Mouse (Mus musculus) kidney, postnatal 10 days (tissue): ENCODE results near the gene Ptgs2.
A peak's percentile ranks its signal among the peaks of the same experiment; 100 is the strongest.

Experiments
- DNase-seq: peaks from one replicate; pipeline ENCODE4 v3.0.0; 2021; ENCODE audit warnings: mixed read lengths

The Ptgs2 gene

DNA sequence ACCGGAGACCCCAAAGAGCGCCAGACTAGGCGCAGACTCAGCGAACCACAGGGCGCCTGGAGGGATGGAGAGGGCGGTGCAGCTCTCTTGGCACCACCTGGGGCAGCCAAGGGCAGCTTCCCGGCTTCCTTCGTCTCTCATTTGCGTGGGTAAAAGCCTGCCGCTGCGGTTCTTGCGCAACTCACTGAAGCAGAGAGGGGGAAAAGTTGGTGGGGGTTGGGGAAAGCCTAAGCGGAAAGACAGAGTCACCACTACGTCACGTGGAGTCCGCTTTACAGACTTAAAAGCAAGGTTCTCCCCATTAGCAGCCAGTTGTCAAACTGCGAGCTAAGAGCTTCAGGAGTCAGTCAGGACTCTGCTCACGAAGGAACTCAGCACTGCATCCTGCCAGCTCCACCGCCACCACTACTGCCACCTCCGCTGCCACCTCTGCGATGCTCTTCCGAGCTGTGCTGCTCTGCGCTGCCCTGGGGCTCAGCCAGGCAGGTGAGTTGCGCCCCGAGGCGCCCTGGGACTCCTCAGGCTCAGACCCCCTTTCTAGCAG lies at the start of gene Ptgs2:
TSS of gene Ptgs2 (plus strand) at position 242 of the 544 bp plus-strand sequence.
- DNase-seq, result peak; percentile 51

DNA sequence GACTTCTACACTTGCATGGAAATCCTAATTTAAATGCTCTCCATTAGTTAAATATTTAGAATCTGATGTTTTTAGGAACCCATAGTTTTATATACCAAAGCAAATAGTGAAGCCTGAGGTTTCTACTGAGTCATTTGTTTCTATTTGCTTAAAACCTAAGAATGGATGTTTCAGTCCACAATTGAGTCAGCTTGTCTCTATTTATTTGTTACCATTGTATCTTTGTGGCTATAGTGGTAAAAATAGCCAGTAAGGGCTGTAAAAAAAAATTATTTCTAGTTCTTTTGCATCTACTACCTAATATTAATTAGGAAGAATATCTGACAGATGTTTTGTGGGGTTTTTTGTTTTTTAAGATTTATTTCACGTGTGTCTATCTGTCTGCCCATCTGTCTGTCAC lies 49.6 kb upstream of the Ptgs2 start:
- DNase-seq, result no peak

DNA sequence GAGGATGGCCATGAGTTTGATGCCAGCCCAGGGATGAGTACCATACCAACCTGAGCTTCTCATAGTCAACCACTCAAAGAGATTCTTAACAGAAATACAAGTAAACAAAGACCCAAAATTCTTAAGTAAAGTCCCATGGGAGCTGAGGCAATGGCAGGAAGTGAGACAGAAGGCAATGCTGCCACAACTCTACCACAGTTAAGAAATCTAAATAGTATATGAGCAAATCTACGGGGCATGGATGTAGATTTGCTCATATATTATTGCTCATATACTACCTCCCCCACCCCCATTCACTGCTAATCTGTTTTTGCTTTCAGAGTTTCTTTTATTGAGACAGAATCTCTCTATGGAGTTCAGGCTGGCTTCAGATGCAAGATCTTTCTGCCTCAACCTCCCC lies 34.1 kb upstream of the Ptgs2 start:
- DNase-seq, result no peak

DNA sequence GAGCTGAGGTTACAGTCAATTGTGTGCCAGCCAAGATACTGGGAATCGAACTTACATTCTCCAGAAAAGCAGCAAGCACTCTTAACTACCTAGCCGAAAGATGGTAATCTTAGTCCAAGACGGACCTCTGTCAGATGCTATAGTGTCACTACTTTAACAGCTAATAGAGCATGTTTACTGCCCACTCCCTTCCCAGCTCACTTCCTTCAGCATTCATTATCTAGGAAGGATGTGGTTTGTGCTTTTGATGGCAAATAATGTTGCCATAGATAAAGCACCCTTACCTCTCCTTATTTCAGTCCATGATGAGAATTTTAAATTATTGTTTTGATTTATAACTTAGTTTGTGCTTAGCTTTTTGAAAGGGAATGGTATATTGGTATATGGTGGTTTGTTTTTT lies 27.0 kb upstream of the Ptgs2 start:
- no peak for DNase-seq

DNA sequence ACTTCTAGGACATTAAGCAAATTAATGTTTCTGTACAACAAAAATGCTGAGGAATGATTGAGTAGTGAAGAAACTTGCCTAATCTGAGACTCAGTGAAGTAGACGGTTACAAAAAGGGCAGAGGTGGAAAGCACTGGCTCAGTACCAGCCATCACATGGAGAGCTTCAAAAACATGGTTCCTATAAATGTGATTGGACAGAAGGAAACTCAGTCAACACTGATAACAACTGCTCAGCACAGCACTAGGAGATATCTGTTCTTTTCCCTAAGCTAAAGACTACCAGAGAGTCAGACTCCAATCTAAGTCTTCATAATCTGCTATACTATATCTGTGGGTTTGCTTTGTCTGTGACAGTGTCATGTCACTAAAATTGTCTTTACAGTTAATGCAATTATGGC lies 25.2 kb upstream of the Ptgs2 start:
- DNase-seq, result no peak

DNA sequence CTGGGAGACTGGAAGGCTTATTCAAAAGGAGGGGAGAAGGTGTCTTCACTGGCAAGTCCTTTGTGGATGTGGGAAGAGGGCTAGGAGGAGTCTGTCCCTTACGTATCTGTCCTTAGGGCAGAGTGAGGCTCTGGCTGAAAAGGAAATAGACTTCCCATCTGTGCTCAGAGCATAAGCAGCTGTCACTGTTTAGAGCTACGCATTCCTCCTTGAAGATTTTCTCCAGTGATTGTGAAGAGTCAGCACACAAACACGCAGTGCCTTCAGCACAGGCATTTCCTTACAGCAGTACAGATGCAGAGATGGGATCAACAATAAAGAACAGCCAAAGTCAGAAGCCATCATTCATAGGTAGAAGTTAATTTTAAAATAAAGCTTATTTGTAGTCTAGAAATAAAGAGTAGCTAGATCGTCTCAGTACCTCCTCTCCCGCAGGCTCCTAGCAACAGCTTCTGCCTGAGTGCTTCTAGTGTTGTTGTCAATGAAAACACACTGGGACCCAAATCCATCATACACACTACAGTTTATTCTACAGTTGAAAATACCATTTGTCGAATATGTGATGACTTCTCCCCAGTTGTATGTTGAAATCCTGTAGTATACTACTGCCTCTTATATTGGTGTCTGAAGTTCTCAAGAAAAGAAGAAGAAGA lies 10.7 kb upstream of the Ptgs2 start:
- DNase-seq, result peak; percentile 9

GRCm38 (mm10) chr1:150090229-150090628 lies 9.6 kb upstream of the Ptgs2 start:
- DNase-seq, result no peak

DNA sequence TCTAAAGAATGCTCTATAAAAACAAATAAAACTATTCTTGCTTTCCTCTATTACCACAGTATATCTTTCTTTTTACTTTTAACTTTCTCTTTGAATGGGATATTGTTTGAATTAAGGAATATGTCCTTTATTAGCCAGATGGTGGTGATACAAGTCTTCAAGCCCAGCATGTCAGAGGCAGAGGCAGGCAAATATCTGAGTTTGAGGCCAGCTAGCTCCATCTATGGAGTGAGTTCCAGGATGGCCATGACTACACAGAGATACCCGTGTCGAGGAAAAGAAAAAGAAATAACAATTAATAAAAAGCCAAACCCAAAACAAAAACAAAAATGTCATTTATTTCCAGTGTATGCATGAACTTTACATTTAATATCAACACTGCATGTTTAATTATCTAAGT lies 2.8 kb upstream of the Ptgs2 start:
- no peak for DNase-seq

GRCm38 (mm10) chr1:150097721-150098120 lies 2.1 kb upstream of the Ptgs2 start:
- no peak for DNase-seq

DNA sequence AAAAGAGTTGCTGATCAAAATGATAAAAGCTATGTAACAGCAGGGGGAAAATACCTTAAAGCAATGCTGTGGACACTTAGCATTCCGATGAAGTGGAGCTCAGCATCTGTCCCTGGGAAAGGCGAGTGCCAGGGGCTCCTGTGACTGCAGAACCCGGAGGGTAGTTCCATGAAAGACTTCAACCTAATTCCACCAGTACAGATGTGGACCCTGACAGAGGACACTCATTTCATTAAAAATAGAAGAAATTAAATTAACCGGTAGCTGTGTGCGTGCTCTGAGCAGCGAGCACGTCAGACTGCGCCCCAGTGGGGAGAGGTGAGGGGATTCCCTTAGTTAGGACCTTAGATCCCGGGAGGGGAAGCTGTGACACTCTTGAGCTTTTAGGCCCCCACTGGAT lies 457 bp upstream of the Ptgs2 start:
- DNase-seq, result no peak

GRCm38 (mm10) chr1:150104228-150104720 lies 4.4 kb downstream of the Ptgs2 start:
- peak; percentile 6 for DNase-seq

DNA sequence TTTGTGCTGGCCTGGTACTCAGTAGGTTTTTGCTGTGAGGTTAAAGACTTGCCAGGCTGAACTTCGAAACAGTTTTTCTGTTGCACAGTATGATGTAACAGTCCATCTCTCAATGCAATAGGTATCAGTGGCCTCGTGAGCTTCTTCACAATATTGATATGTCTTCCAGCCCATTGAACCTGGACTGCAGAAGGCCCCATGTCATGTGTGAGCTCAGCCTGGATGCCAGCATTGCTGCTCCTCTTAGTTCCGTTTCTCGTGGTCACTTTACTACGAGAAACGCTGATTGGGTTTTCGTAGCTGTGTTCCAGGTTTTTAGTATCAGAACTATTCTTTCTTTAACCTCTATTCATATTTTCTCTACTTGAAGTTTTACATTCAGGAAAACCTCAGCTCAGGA lies 6.9 kb downstream of the Ptgs2 start:
- DNase-seq, result no peak

DNA sequence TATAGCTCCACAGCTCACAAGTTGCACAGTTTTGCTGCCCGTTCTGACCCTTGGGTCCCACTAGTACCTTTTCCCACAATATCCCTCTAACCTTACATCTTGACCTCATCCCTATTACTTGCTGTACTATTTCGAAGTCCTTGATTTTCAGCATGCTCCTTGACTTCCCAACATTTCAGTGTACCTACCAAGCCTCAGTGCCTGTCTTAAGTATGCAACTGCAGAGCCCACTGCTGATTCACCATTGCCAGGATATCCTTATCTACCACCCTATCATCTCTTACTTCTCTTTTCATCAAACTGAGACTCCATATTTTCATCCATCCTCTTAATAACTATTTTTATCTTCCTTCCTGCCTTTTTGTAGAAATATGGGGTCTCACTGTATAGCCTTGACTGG lies 9.8 kb downstream of the Ptgs2 start:
- DNase-seq, result no peak

DNA sequence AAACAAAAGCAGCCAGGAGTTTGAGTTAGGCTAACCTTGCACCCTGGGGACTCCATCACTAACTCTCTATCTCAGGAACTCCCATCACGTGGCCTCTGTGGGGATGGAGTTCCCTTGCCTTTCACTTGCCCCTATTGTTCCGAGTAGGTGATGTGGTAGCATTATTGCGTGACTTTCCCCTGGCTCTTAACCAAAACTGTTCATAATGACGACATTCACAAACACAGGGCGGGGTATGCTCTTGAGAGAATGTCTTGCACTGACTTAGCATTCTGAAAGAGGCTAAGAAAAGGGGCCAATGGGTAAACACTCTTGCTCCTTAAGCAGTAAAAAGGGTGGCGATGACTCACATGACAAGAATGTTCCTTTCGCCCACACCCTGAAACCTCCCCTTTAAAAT lies 15.5 kb downstream of the Ptgs2 start:
- DNase-seq, result no peak

- no peak for DNase-seq
Measured at GRCm38 (mm10) chr1:150118352-150118751, 18.5 kb downstream of the Ptgs2 start.

- no peak for DNase-seq
Measured at GRCm38 (mm10) chr1:150125568-150125967, 25.7 kb downstream of the Ptgs2 start.

DNA sequence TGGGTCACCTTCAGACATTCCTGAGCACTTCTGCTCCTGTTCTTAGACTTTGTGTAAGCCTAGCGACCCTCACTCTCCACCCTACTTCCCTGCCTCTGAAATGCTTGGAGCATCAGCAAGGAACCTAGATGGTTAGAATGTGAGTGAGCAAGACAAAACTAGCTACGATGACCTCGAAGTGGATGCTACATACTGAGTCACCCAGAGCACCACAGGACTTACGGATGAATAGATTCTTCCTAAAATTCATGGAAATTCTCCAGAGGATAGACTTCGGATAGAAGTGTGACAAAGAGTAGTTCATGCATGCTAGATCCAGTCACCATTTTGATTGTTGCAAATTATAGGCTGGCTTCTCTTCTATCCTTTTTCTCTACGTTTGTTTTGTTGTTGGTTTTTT lies 30.2 kb downstream of the Ptgs2 start:
- no peak for DNase-seq

DNA sequence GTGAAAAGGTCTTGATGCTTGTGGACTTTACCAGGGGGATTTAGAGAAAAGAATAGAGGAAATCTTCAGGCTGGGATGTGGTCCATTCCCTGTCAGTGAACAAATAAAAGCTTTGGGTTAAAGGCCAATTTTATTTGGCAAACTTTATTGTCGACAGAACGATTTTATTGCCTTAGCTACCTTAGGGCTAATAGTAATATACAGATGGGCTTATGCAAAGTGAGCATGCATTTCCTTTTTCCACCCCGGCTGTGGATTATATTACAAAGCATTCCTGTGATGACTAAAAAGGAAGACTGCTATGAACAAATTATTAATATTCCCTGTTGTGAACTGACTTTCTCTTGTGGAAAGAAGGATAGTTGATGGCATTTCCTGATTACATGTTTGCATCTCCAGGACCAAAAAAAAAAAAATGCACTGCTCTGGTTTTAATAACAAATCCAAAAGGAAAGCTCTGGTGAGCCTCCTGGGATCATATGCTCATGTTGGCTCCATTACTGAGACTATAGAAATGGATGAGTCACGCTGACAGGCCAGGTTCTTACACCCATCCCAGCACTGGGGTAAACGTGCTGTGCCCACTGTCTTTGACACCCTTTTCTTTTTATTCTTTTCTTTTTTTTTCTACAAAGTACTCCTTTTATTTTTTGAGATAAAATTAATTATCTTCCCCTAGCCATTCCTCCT lies 30.9 kb downstream of the Ptgs2 start:
- DNase-seq, result no peak

- no peak for DNase-seq
Measured at GRCm38 (mm10) chr1:150135350-150135749, 35.5 kb downstream of the Ptgs2 start.

DNA sequence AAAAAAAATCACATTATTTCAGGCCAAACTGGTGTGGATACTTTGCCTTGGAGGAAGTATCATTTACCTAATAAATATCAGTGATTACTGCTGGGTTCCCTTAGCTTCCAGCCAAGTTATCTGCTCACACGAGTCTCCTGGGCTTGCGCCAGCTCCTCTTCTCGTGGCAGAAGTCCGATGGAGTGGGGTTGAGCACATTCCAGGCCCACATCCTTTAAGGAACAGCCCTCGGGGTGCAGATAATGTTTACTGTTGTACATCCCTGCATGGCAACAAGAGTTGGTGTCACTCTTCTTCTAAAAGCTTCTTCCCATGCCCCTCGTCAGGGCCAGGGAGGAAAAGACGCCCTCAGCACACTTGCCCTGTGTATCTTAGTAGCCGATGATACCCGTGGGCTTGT lies 39.9 kb downstream of the Ptgs2 start:
- no peak for DNase-seq

DNA sequence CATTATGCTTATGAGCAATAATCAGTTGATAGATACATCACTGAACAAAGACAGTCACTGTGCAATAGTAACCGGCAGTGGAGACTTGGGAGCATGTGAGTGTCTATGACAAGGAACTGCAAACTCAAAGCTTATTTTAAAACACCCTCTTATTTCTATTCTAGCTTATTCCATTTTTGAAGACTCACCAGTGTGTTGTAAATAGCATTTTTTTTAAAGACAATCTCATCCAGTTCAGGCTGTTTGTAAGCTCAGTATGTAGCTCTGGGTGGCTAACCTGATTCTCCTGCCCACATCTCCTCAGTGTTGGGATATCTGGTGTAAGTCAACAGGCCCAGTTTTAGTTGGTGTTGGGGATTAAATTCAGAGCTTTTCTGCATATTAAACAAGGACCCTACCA lies 42.1 kb downstream of the Ptgs2 start:
- no peak for DNase-seq

GRCm38 (mm10) chr1:150143578-150143977 lies 43.7 kb downstream of the Ptgs2 start:
- no peak for DNase-seq

DNA sequence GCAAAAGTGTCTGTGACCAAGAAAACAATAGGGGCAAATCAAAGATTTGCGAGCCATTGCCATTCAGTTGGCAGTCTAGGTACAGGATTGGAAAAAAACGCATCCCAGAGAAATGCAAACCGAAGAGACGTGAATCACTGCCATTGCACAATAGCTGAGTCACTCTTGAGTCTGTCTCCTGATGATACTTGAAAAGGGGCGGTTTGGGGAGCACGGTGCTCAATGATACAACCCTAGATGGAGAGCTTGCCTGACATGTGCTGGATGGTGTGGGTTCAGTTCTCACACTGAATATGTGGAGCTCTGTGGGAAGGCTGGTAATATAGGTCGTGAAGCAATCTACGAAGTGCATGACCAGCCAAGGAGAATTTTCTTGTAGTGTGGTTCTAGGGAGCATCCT lies 45.2 kb downstream of the Ptgs2 start:
- no peak for DNase-seq

DNA sequence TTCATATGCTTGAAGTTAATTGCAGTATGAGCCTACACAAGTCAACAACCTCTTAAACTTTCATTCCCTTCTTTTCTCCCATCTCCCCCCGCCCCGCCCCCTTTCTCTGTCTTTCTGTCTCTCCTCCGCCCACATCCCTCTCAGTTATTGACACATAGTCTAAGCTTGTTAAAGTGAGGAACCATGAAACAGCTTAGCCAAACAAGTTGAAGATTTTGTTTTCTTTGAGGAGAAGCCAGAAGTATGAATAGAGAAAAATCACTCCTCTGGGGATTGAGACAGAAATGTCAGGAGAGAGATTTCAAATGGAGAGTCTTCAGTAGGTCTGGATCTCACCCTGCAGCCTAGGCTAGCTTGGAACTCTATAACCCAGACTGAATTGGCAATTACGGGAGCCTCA lies 47.4 kb downstream of the Ptgs2 start:
- no peak for DNase-seq
